Mouse (Mus musculus) megakaryocyte, adult 5-6 weeks (primary cell): Measurements from ENCODE around the gene Slit2. TPM values are rescaled to one million over a fixed set of nuclear protein-coding genes. Genes with fewer than 3 reads are reported as not detected.

Source experiments
- ATAC-seq: 2 replicates; pipeline ENCODE4 v1.8.0; 2016; ENCODE audit warnings: mild to moderate bottlenecking, inconsistent platforms; ENCODE audit not compliant: poor library complexity, severe bottlenecking
- total RNA-seq, 2 experiments: library from RNA; stranded (forward) in 1 of 2; stranded (reverse) in 1 of 2; fragments of 153-499, 151-499 nt in 1 of 2; fragments of 221-1000, 200-1000 nt in 1 of 2; gene quantifications; 2 replicates each; pipeline versions ENCODE4 v1.2.3 to v1.2.4; 2015 to 2017

Slit2 gene
- total RNA-seq, 2 experiments from 2014 or later = under 0.01 TPM; not detected in 1

- no peak for ATAC-seq
Measured at GRCm38 (mm10) chr5:48345983-48346648, 363.2 kb downstream of the Slit2 start.

GRCm38 (mm10) chr5:48349309-48349708 is 366.4 kb downstream of the Slit2 start:
- ATAC-seq = no peak
